Mouse (Mus musculus): ENCODE measurements around the gene Gm8914. TPM values are rescaled to one million over a fixed set of nuclear protein-coding genes. Genes with fewer than 3 reads are reported as not detected.
"Not testable (repeated sequence)": the region's sequence is repeated elsewhere in the genome, so short reads cannot be mapped to it uniquely, and the experiment has no call there.

Gm8914 gene
- not detected in 2 replicates for polyA plus RNA-seq (2015; fragmentation: Nextera tagmentation; extraction: Ambion mirVana)

GRCm38 (mm10) chrX:91479826-91480225, at the start of gene Gm8914:
TSS of gene Gm8914 (plus strand) at chrX:91480126.
- H3K4me2 ChIP-seq (ENCODE audit: low read depth, low read length); H3K4me1 ChIP-seq (ENCODE audit: control insufficient read depth, insufficient read depth, low read length); H3K36me3 ChIP-seq (ENCODE audit: control insufficient read depth, insufficient read depth, low read length); H3K27me3 ChIP-seq (ENCODE audit: control insufficient read depth, insufficient read depth, low read length); H3K4me3 ChIP-seq (replicated peaks; ENCODE audit: low read length); H3K9ac ChIP-seq (ENCODE audit: low read length); ATAC-seq (ENCODE audit: insufficient read depth, low FRiP score); H3K9me3 ChIP-seq (replicated peaks; ENCODE audit: control insufficient read depth, low read length); H3K27ac ChIP-seq (ENCODE audit: low read length): not testable (repeated sequence)
- no CpG with 5 or more reads among the region's 5 CpGs for WGBS

Other genes starting within 250 kb of the Gm8914 start
- not detected in 2 replicates for gene Mageb2, start 148.4 kb upstream of the Gm8914 start, polyA plus RNA-seq (2015; fragmentation: Nextera tagmentation; extraction: Ambion mirVana)
- gene Gm5072, start 87.6 kb upstream of the Gm8914 start, polyA plus RNA-seq (2015; fragmentation: Nextera tagmentation; extraction: Ambion mirVana), result not detected in 2 replicates
- gene 1700084M14Rik, start 95.8 kb downstream of the Gm8914 start, polyA plus RNA-seq (2015; fragmentation: Nextera tagmentation; extraction: Ambion mirVana), result not detected in 2 replicates
- gene Gm14781, start 152.1 kb downstream of the Gm8914 start, polyA plus RNA-seq (2015; fragmentation: Nextera tagmentation; extraction: Ambion mirVana), result not detected in 2 replicates

Measured in stomach, embryonic 16.5 days (tissue).